Mouse (Mus musculus) activated CD4-positive, CD25-positive, alpha-beta regulatory T cell, adult 9 weeks (primary cell): Measurements from ENCODE around the gene Scgb1b20. TPM values are rescaled to one million over a fixed set of nuclear protein-coding genes. Genes with fewer than 3 reads are reported as not detected.

Source experiments
- polyA plus RNA-seq: library from polyadenylated mRNA; unstranded; fragments of 100-300 nt; shearing (Covaris generic); gene quantifications from one replicate; pipeline ENCODE4 v1.2.1, GENCODE M21; 2017

Scgb1b20 gene
- not detected for polyA plus RNA-seq

GRCm38 (mm10) chr7:33372934-33373333 lies at the start of gene Scgb1b20:
Scgb1b20 (plus strand) TSS chr7:33373234.

DNA sequence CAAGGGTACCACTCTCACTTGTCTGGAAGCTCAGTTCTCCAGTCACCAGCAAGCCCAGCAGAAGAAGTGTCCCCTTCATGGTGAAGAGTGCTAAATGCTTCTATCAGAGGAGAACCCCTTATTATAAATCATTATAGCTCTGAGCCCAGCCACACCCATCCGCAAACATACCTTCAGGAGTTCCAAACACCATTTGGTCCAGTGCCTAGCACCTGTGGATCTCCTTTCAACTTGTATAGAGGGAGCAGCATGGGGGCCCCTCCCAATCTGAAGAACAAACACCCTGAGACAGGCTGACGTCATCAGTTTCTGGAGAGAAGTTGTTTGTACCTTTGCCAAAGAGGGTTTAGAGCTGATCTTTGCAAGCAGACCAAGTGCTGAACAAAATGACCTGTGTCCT lies 6.8 kb upstream of the Scgb1b20 start, which contains the start of gene Scgb2b20:
Gene Scgb2b20 (minus strand): TSS at position 101 of the 400 bp plus-strand sequence.

Other genes with a start within 250 kb of the Scgb1b20 start
- not detected for gene Scgb2b18, start 199.4 kb upstream of the Scgb1b20 start, polyA plus RNA-seq
- gene Scgb1b18, start 187.7 kb upstream of the Scgb1b20 start, polyA plus RNA-seq, result not detected
- gene Scgb2b19, start 92.9 kb upstream of the Scgb1b20 start, polyA plus RNA-seq, result not detected
- gene Scgb1b19, start 85.9 kb upstream of the Scgb1b20 start, polyA plus RNA-seq, result not detected
- gene Scgb2b20, start 6.9 kb upstream of the Scgb1b20 start, polyA plus RNA-seq, result not detected
- gene Scgb2b21, start 147.2 kb downstream of the Scgb1b20 start, polyA plus RNA-seq, result not detected